Comparison of ENCODE assay signal across 20 mouse cellular contexts in genomic region chr14:22083931-22084330, GRCm38 (mm10).
DNase-seq lines count a peak whose midpoint lies in the region; ATAC-seq and TF ChIP-seq lines count a peak whose summit lies in the region.
"Had no signal": no experiment of that assay in that cellular context is flagged by ENCODE, and none has a peak within 500 bp of the region (broad histone marks: within the 10 kb centered on the region; RNA-seq: fewer than 3 reads in every experiment).

No protein-coding gene starts in this region.

- peak; percentile 50 for DNase-seq in forebrain, embryonic 14.5 days (ENCODE audit: low spot score)
- no peak for DNase-seq in forebrain, embryonic 11.5 days (ENCODE audit: low spot score)
- DNase-seq in brain, adult 2 months (ENCODE audit: low read depth, low spot score) = peak; percentile 12
- no peak for DNase-seq in forebrain, postnatal 0 days
- DNase-seq in kidney, postnatal 4 days = no peak
- DNase-seq in adrenal gland, adult 8-10 months = no peak
- DNase-seq: adrenal gland, adult 2 months; adrenal gland, postnatal 36 days; cerebellum, adult 8-10 months; cerebellum, postnatal 14 days; embryo, embryonic 11 days; gastrocnemius, postnatal 36 days; heart, adult 11 months; heart, postnatal 36 days had no signal

- H3K27ac ChIP-seq in forebrain, embryonic 14.5 days (ENCODE audit: low read depth, low read length) = no peak overlapping the region
- no peak overlapping the region for H3K27ac ChIP-seq in forebrain, embryonic 11.5 days (ENCODE audit: low read depth, low read length)
- H3K27ac ChIP-seq in forebrain, postnatal 0 days (ENCODE audit: low read depth, low read length) = no peak overlapping the region
- H3K27ac ChIP-seq: embryonic facial prominence, embryonic 15.5 days; heart, embryonic 13.5 days; hindbrain, embryonic 15.5 days had no signal

- 0 out of 2 replicates have a peak, but pooled peaks have one; percentile 3 for TF ChIP-seq CTCF in forebrain, postnatal 0 days (IDR thresholded peaks at IDR 0.05; ENCODE audit: low read depth)

- H3K27me3 ChIP-seq in forebrain, embryonic 14.5 days (replicated peaks; ENCODE audit: control insufficient read depth, insufficient read depth, low read length) = no peaks in the 10 kb centered on the region
- H3K27me3 ChIP-seq in forebrain, embryonic 11.5 days (ENCODE audit: control insufficient read depth, insufficient read depth, low read length) = no peaks in the 10 kb centered on the region
- H3K27me3 ChIP-seq in forebrain, postnatal 0 days (ENCODE audit: insufficient read depth, low read length) = no peaks in the 10 kb centered on the region; the same call in 1 of the 2 replicates
- H3K27me3 ChIP-seq: CH12.LX; embryonic facial prominence, embryonic 15.5 days; hindbrain, embryonic 15.5 days had no signal

- no peaks in the 10 kb centered on the region for H3K36me3 ChIP-seq in forebrain, embryonic 14.5 days (ENCODE audit: control insufficient read depth, insufficient read depth, low read length)
- no peaks in the 10 kb centered on the region for H3K36me3 ChIP-seq in forebrain, embryonic 11.5 days (ENCODE audit: control insufficient read depth, insufficient read depth, low read length)
- no peaks in the 10 kb centered on the region for H3K36me3 ChIP-seq in forebrain, postnatal 0 days (ENCODE audit: insufficient read depth)
- H3K36me3 ChIP-seq: embryonic facial prominence, embryonic 15.5 days; heart, embryonic 13.5 days; hindbrain, embryonic 15.5 days had no signal

- 7% methylated on average over 3 of the region's 3 CpGs for WGBS in forebrain, embryonic 14.5 days
- WGBS in forebrain, embryonic 11.5 days = 26% methylated on average over 3 of the region's 3 CpGs
- 16% methylated on average over 3 of the region's 3 CpGs for WGBS in forebrain, postnatal 0 days

- ATAC-seq in forebrain, embryonic 14.5 days = peak; percentile 42; the same call in 1 of the 2 replicates
- ATAC-seq in forebrain, embryonic 11.5 days (replicated peaks; ENCODE audit: low FRiP score) = no peak
- ATAC-seq in forebrain, postnatal 0 days = peak; percentile 12; the same call in 1 of the 2 replicates
- ATAC-seq: intestine, embryonic 16.5 days had no signal

- H3K9me3 ChIP-seq in forebrain, embryonic 14.5 days (replicated peaks; ENCODE audit: control insufficient read depth, low read length) = no peaks in the 10 kb centered on the region
- no peaks in the 10 kb centered on the region; the same call in 1 of the 2 replicates for H3K9me3 ChIP-seq in forebrain, embryonic 11.5 days (ENCODE audit: control insufficient read depth, low read length)
- no peaks in the 10 kb centered on the region for H3K9me3 ChIP-seq in forebrain, postnatal 0 days (ENCODE audit: low read length)
- H3K9me3 ChIP-seq: embryonic facial prominence, embryonic 15.5 days; hindbrain, embryonic 15.5 days had no signal

- no peak overlapping the region for H3K9ac ChIP-seq in forebrain, embryonic 14.5 days (ENCODE audit: low read length)
- no peak overlapping the region for H3K9ac ChIP-seq in forebrain, embryonic 11.5 days (ENCODE audit: low read length)
- H3K9ac ChIP-seq in forebrain, postnatal 0 days = no peak overlapping the region
- H3K9ac ChIP-seq: embryonic facial prominence, embryonic 15.5 days; heart, embryonic 13.5 days; hindbrain, embryonic 15.5 days had no signal

- H3K4me3 ChIP-seq in forebrain, embryonic 14.5 days (ENCODE audit: low read depth, low read length) = no peak overlapping the region
- H3K4me3 ChIP-seq in forebrain, embryonic 11.5 days (ENCODE audit: low read depth, low read length) = no peak overlapping the region
- no peak overlapping the region for H3K4me3 ChIP-seq in forebrain, postnatal 0 days (ENCODE audit: low read depth, low read length)
- H3K4me3 ChIP-seq: embryonic facial prominence, embryonic 15.5 days; erythroblast, embryonic 14.5 days; heart, embryonic 13.5 days; hindbrain, embryonic 15.5 days had no signal

- peaks cover 4% of the 10 kb centered on the region; the same call in 1 of the 2 replicates for H3K4me1 ChIP-seq in forebrain, embryonic 14.5 days (ENCODE audit: control insufficient read depth, insufficient read depth, low read length)
- H3K4me1 ChIP-seq in forebrain, embryonic 11.5 days (replicated peaks; ENCODE audit: control insufficient read depth, insufficient read depth, low read length) = no peaks in the 10 kb centered on the region; the same call in 1 of the 2 replicates
- no peaks in the 10 kb centered on the region for H3K4me1 ChIP-seq in forebrain, postnatal 0 days (ENCODE audit: insufficient read depth)
- H3K4me1 ChIP-seq: embryonic facial prominence, embryonic 15.5 days; hindbrain, embryonic 15.5 days had no signal

- H3K4me2 ChIP-seq in forebrain, embryonic 14.5 days (ENCODE audit: low read length) = no peak overlapping the region
- no peak overlapping the region for H3K4me2 ChIP-seq in forebrain, embryonic 11.5 days (ENCODE audit: low read depth, low read length, severe bottlenecking)
- no peak overlapping the region for H3K4me2 ChIP-seq in forebrain, postnatal 0 days (ENCODE audit: low read depth)
- H3K4me2 ChIP-seq: embryonic facial prominence, embryonic 15.5 days; heart, embryonic 13.5 days; hindbrain, embryonic 15.5 days had no signal

Comparison
In these comparisons a context has a peak if more than half of its experiments do, and no peak if none do; other contexts are left out.
1. DNase-seq: peak in forebrain, embryonic 14.5 days (single experiment) and brain, adult 2 months (single experiment); none in forebrain, embryonic 11.5 days (single experiment), forebrain, postnatal 0 days (single experiment), kidney, postnatal 4 days (0 of 2) and adrenal gland, adult 8-10 months (single experiment).